Mouse (Mus musculus) MEL (cell line): ENCODE measurements around the gene Crb3.
A peak's percentile ranks its signal among the peaks of the same experiment; 100 is the strongest.

Source experiments
- CTCF ChIP-seq, 3 experiments: IDR thresholded peaks in 2 of 3; conservative IDR thresholded peaks in 1 of 3; 2 replicates each; pipeline ENCODE4 v1.5.1; 2011 to 2012; ENCODE audit warnings: low read length in 3 of 3, low read depth in 2 of 3, mild to moderate bottlenecking in 2 of 3, improper control_type of control experiment in 1 of 3, inconsistent platforms in 1 of 3, mixed read lengths in 1 of 3, moderate library complexity in 1 of 3; ENCODE audit not compliant: control insufficient read depth in 1 of 3, insufficient read depth in 1 of 3, poor library complexity in 1 of 3, severe bottlenecking in 1 of 3
- EP300 ChIP-seq, 2 experiments: IDR thresholded peaks; 2 replicates each; pipeline ENCODE4 v1.6.1; 2011; ENCODE audit warnings: improper control_type of control experiment in 2 of 2, low read length in 2 of 2, low read depth in 1 of 2, mild to moderate bottlenecking in 1 of 2
- JUND ChIP-seq: IDR thresholded peaks from 2 replicates; pipeline ENCODE4 v1.6.1; 2011; ENCODE audit warnings: low read depth, mild to moderate bottlenecking, improper control_type of control experiment, low read length
- NELFE ChIP-seq: IDR thresholded peaks from 2 replicates; pipeline ENCODE4 v1.6.1; 2011; ENCODE audit warnings: low read depth, low read length, improper control_type of control experiment
- NRF1 ChIP-seq: IDR thresholded peaks from 2 replicates; pipeline ENCODE4 v1.6.1; 2014; ENCODE audit warnings: low read depth, mild to moderate bottlenecking, inconsistent platforms, low read length, improper control_type of control experiment, moderate library complexity; ENCODE audit not compliant: poor library complexity, insufficient read depth, severe bottlenecking
- POLR2A ChIP-seq, 2 experiments: IDR thresholded peaks; 2 replicates each; pipeline ENCODE4 v1.6.1; 2011 to 2012; ENCODE audit warnings: low read length in 2 of 2, mild to moderate bottlenecking in 2 of 2, control low read depth in 1 of 2, improper control_type of control experiment in 1 of 2, low read depth in 1 of 2, moderate library complexity in 1 of 2; ENCODE audit not compliant: control insufficient read depth in 1 of 2, insufficient read depth in 1 of 2, poor library complexity in 1 of 2

GRCm38 (mm10) chr17:57078336-57078735 lies 19.4 kb downstream of the Crb3 start, which contains the start of gene Dennd1c:
- peak; percentile 42; a peak in 3 of 4 replicates for TF ChIP-seq EP300 (IDR thresholded peaks at IDR 0.05; ENCODE audit: low read depth in 1 of 2, low read length in 2 of 2)
- TF ChIP-seq CTCF (IDR thresholded peaks at IDR 0.05 in 2 of 3, conservative IDR thresholded peaks at IDR 0.05 in 1 of 3; ENCODE audit: control insufficient read depth in 1 of 3, insufficient read depth in 1 of 3, low read depth in 2 of 3, low read length in 3 of 3, poor library complexity in 1 of 3, severe bottlenecking in 1 of 3): no peak
- TF ChIP-seq NELFE: peak; percentile 71
- no peak for TF ChIP-seq NRF1
- TF ChIP-seq POLR2A (IDR thresholded peaks at IDR 0.05; ENCODE audit: control insufficient read depth in 1 of 2, insufficient read depth in 1 of 2, low read depth in 1 of 2, low read length in 2 of 2, poor library complexity in 1 of 2): peak in 1 of 2 experiments; percentile 75; a peak in 2 of 4 replicates
- no peak for TF ChIP-seq JUND
